Mouse (Mus musculus): Measurements from ENCODE around the gene Slc12a7. TPM values are rescaled to one million over a fixed set of nuclear protein-coding genes. Genes with fewer than 3 reads are reported as not detected.

Slc12a7 gene
- polyA plus RNA-seq, 1 experiment: 6.0 TPM

GRCm38 (mm10) chr13:73792176-73792575 is 59.3 kb downstream of the Slc12a7 start:
- no peak for TF ChIP-seq CTCF (IDR thresholded peaks at IDR 0.05; ENCODE audit: extremely low read depth, insufficient read depth, low read length)
- no peak for TF ChIP-seq POLR2A (IDR thresholded peaks at IDR 0.05; ENCODE audit: extremely low read depth, insufficient read depth, low read length)
- Histone ChIP-seq H3K4me1 (ENCODE audit: control insufficient read depth, insufficient read depth, low read length) (no peaks in the 10 kb centered on the region), H3K4me3 (ENCODE audit: insufficient read depth, low read length) (no peak overlapping the region), H3K27ac (ENCODE audit: insufficient read depth, low read length) (no peak overlapping the region)

- TF ChIP-seq POLR2A (IDR thresholded peaks at IDR 0.05; ENCODE audit: extremely low read depth, insufficient read depth, low read length) (no peak), CTCF (IDR thresholded peaks at IDR 0.05; ENCODE audit: extremely low read depth, insufficient read depth, low read length) (no peak)
Measured at GRCm38 (mm10) chr13:73793171-73793570, 60.3 kb downstream of the Slc12a7 start.

GRCm38 (mm10) chr13:73799110-73799509 is 66.2 kb downstream of the Slc12a7 start:
- H3K4me1 ChIP-seq (ENCODE audit: control insufficient read depth, insufficient read depth, low read length): no peaks in the 10 kb centered on the region
- no peak overlapping the region for H3K27ac ChIP-seq (ENCODE audit: insufficient read depth, low read length)
- TF ChIP-seq CTCF (IDR thresholded peaks at IDR 0.05; ENCODE audit: extremely low read depth, insufficient read depth, low read length) (no peak), POLR2A (IDR thresholded peaks at IDR 0.05; ENCODE audit: extremely low read depth, insufficient read depth, low read length) (no peak)
- H3K4me3 ChIP-seq (ENCODE audit: insufficient read depth, low read length): no peak overlapping the region

More at GRCm38 (mm10) chr13:73793171-73793570, 60.3 kb downstream of the Slc12a7 start:
- H3K4me3 ChIP-seq (ENCODE audit: insufficient read depth, low read length): no peak overlapping the region
- H3K4me1 ChIP-seq (ENCODE audit: control insufficient read depth, insufficient read depth, low read length): no peaks in the 10 kb centered on the region
- no peak overlapping the region for H3K27ac ChIP-seq (ENCODE audit: insufficient read depth, low read length)

- no peak for TF ChIP-seq POLR2A (IDR thresholded peaks at IDR 0.05; ENCODE audit: extremely low read depth, insufficient read depth, low read length)
- TF ChIP-seq CTCF (IDR thresholded peaks at IDR 0.05; ENCODE audit: extremely low read depth, insufficient read depth, low read length): no peak
- H3K4me1 ChIP-seq (ENCODE audit: control insufficient read depth, insufficient read depth, low read length): no peaks in the 10 kb centered on the region
- H3K4me3 ChIP-seq (ENCODE audit: insufficient read depth, low read length): no peak overlapping the region
- H3K27ac ChIP-seq (ENCODE audit: insufficient read depth, low read length): no peak overlapping the region
Measured at GRCm38 (mm10) chr13:73803450-73804178, 70.7 kb downstream of the Slc12a7 start.

GRCm38 (mm10) chr13:73804914-73805313 is 72.0 kb downstream of the Slc12a7 start:
- Histone ChIP-seq H3K4me1 (ENCODE audit: control insufficient read depth, insufficient read depth, low read length) (no peaks in the 10 kb centered on the region), H3K27ac (ENCODE audit: insufficient read depth, low read length) (no peak overlapping the region), H3K4me3 (ENCODE audit: insufficient read depth, low read length) (no peak overlapping the region)
- TF ChIP-seq CTCF (IDR thresholded peaks at IDR 0.05; ENCODE audit: extremely low read depth, insufficient read depth, low read length) (no peak), POLR2A (IDR thresholded peaks at IDR 0.05; ENCODE audit: extremely low read depth, insufficient read depth, low read length) (no peak)

- Histone ChIP-seq H3K27ac (ENCODE audit: insufficient read depth, low read length) (no peak overlapping the region), H3K4me3 (ENCODE audit: insufficient read depth, low read length) (no peak overlapping the region), H3K4me1 (ENCODE audit: control insufficient read depth, insufficient read depth, low read length) (no peaks in the 10 kb centered on the region)
- no peak for TF ChIP-seq CTCF (IDR thresholded peaks at IDR 0.05; ENCODE audit: extremely low read depth, insufficient read depth, low read length)
Measured at GRCm38 (mm10) chr13:73812936-73813335, 80.0 kb downstream of the Slc12a7 start.

- Histone ChIP-seq H3K4me1 (ENCODE audit: control insufficient read depth, insufficient read depth, low read length) (no peaks in the 10 kb centered on the region), H3K4me3 (ENCODE audit: insufficient read depth, low read length) (no peak overlapping the region), H3K27ac (ENCODE audit: insufficient read depth, low read length) (no peak overlapping the region)
- TF ChIP-seq POLR2A (IDR thresholded peaks at IDR 0.05; ENCODE audit: extremely low read depth, insufficient read depth, low read length): no peak
- no peak for TF ChIP-seq CTCF (IDR thresholded peaks at IDR 0.05; ENCODE audit: extremely low read depth, insufficient read depth, low read length)
Measured at GRCm38 (mm10) chr13:73814181-73814580, 81.3 kb downstream of the Slc12a7 start.

- no peak overlapping the region for H3K4me3 ChIP-seq (ENCODE audit: insufficient read depth, low read length)
- H3K27ac ChIP-seq (ENCODE audit: insufficient read depth, low read length): no peak overlapping the region
- TF ChIP-seq CTCF (IDR thresholded peaks at IDR 0.05; ENCODE audit: extremely low read depth, insufficient read depth, low read length): no peak
- TF ChIP-seq POLR2A (IDR thresholded peaks at IDR 0.05; ENCODE audit: extremely low read depth, insufficient read depth, low read length): no peak
- H3K4me1 ChIP-seq (ENCODE audit: control insufficient read depth, insufficient read depth, low read length): no peaks in the 10 kb centered on the region
Measured at GRCm38 (mm10) chr13:73816338-73816737, 83.4 kb downstream of the Slc12a7 start.

GRCm38 (mm10) chr13:73818921-73819320 is 86.0 kb downstream of the Slc12a7 start:
- TF ChIP-seq POLR2A (IDR thresholded peaks at IDR 0.05; ENCODE audit: extremely low read depth, insufficient read depth, low read length) (no peak), CTCF (IDR thresholded peaks at IDR 0.05; ENCODE audit: extremely low read depth, insufficient read depth, low read length) (no peak)
- no peak overlapping the region for H3K27ac ChIP-seq (ENCODE audit: insufficient read depth, low read length)
- H3K4me3 ChIP-seq (ENCODE audit: insufficient read depth, low read length): no peak overlapping the region
- no peaks in the 10 kb centered on the region for H3K4me1 ChIP-seq (ENCODE audit: control insufficient read depth, insufficient read depth, low read length)

GRCm38 (mm10) chr13:73821251-73821650 is 88.4 kb downstream of the Slc12a7 start:
- no peaks in the 10 kb centered on the region for H3K4me1 ChIP-seq (ENCODE audit: control insufficient read depth, insufficient read depth, low read length)
- no peak overlapping the region for H3K27ac ChIP-seq (ENCODE audit: insufficient read depth, low read length)
- no peak for TF ChIP-seq POLR2A (IDR thresholded peaks at IDR 0.05; ENCODE audit: extremely low read depth, insufficient read depth, low read length)
- TF ChIP-seq CTCF (IDR thresholded peaks at IDR 0.05; ENCODE audit: extremely low read depth, insufficient read depth, low read length): no peak
- no peak overlapping the region for H3K4me3 ChIP-seq (ENCODE audit: insufficient read depth, low read length)
